Mouse (Mus musculus): ENCODE data around the gene Notch1. TPM values are rescaled to one million over a fixed set of nuclear protein-coding genes. Genes with fewer than 3 reads are reported as not detected.

Notch1 gene
- polyA plus RNA-seq, 1 experiment from 2014 or later: 13.3 TPM

- ATAC-seq: no peak
Measured at GRCm38 (mm10) chr2:26488535-26489135, 27.8 kb downstream of the Notch1 start.

GRCm38 (mm10) chr2:26487322-26488021 lies 29.0 kb downstream of the Notch1 start:
- Histone ChIP-seq H3K27me3 (replicated peaks; ENCODE audit: control insufficient read depth, insufficient read depth, low read length) (no peaks in the 10 kb centered on the region), H3K4me3 (ENCODE audit: low read length) (no peak overlapping the region), H3K9me3 (ENCODE audit: control insufficient read depth, low read length) (no peaks in the 10 kb centered on the region), H3K9ac (ENCODE audit: low read depth, low read length) (peak overlapping the region; percentile 4), H3K4me1 (ENCODE audit: control insufficient read depth, insufficient read depth, low read depth, low read length) (peaks cover 91% of the 10 kb centered on the region), H3K27ac (ENCODE audit: low read depth, low read length) (peak overlapping the region; percentile 88), H3K36me3 (ENCODE audit: control insufficient read depth, insufficient read depth, low read length) (no peaks in the 10 kb centered on the region), H3K4me2 (ENCODE audit: low read length) (peak overlapping the region; percentile 23; the same call in 1 of the 2 replicates)
- 9% methylated on average over 16 of the region's 18 CpGs for whole genome bisulfite sequencing
- peak; percentile 76 for ATAC-seq

More at GRCm38 (mm10) chr2:26488535-26489135, 27.8 kb downstream of the Notch1 start:
- Histone ChIP-seq H3K36me3 (ENCODE audit: control insufficient read depth, insufficient read depth, low read length) (no peaks in the 10 kb centered on the region), H3K4me1 (ENCODE audit: control insufficient read depth, insufficient read depth, low read depth, low read length) (peaks cover 94% of the 10 kb centered on the region), H3K27me3 (replicated peaks; ENCODE audit: control insufficient read depth, insufficient read depth, low read length) (no peaks in the 10 kb centered on the region), H3K27ac (ENCODE audit: low read depth, low read length) (peak overlapping the region; percentile 88), H3K4me3 (ENCODE audit: low read length) (no peak overlapping the region), H3K9ac (ENCODE audit: low read depth, low read length) (no peak overlapping the region), H3K9me3 (ENCODE audit: control insufficient read depth, low read length) (no peaks in the 10 kb centered on the region), H3K4me2 (ENCODE audit: low read length) (peak overlapping the region; percentile 18; the same call in 1 of the 2 replicates)
- 40% methylated on average over 9 of the region's 9 CpGs for WGBS

GRCm38 (mm10) chr2:26486835-26487321 lies 29.6 kb downstream of the Notch1 start:
- no peak for ATAC-seq
- Histone ChIP-seq H3K27ac (ENCODE audit: low read depth, low read length) (peak overlapping the region; percentile 88), H3K9me3 (ENCODE audit: control insufficient read depth, low read length) (no peaks in the 10 kb centered on the region), H3K36me3 (ENCODE audit: control insufficient read depth, insufficient read depth, low read length) (no peaks in the 10 kb centered on the region), H3K27me3 (replicated peaks; ENCODE audit: control insufficient read depth, insufficient read depth, low read length) (no peaks in the 10 kb centered on the region), H3K9ac (ENCODE audit: low read depth, low read length) (no peak overlapping the region), H3K4me3 (ENCODE audit: low read length) (no peak overlapping the region), H3K4me2 (ENCODE audit: low read length) (peak overlapping the region; percentile 32), H3K4me1 (ENCODE audit: control insufficient read depth, insufficient read depth, low read depth, low read length) (peaks cover 88% of the 10 kb centered on the region)
- WGBS: 4% methylated on average over 3 of the region's 3 CpGs

- 16% methylated on average over 5 of the region's 5 CpGs for WGBS
- Histone ChIP-seq H3K36me3 (ENCODE audit: control insufficient read depth, insufficient read depth, low read length) (no peaks in the 10 kb centered on the region), H3K9ac (ENCODE audit: low read depth, low read length) (peak overlapping the region; percentile 48; the same call in 1 of the 2 replicates), H3K4me1 (ENCODE audit: control insufficient read depth, insufficient read depth, low read depth, low read length) (peaks cover 83% of the 10 kb centered on the region), H3K9me3 (ENCODE audit: control insufficient read depth, low read length) (no peaks in the 10 kb centered on the region), H3K27me3 (replicated peaks; ENCODE audit: control insufficient read depth, insufficient read depth, low read length) (no peaks in the 10 kb centered on the region), H3K27ac (ENCODE audit: low read depth, low read length) (peak overlapping the region; percentile 88), H3K4me3 (ENCODE audit: low read length) (no peak overlapping the region), H3K4me2 (ENCODE audit: low read length) (peak overlapping the region; percentile 32)
- no peak for ATAC-seq
Measured at GRCm38 (mm10) chr2:26486264-26486810, 30.1 kb downstream of the Notch1 start.

GRCm38 (mm10) chr2:26485710-26486109 lies 30.8 kb downstream of the Notch1 start:
- Histone ChIP-seq H3K4me2 (ENCODE audit: low read length) (peak overlapping the region; percentile 32), H3K9me3 (ENCODE audit: control insufficient read depth, low read length) (no peaks in the 10 kb centered on the region), H3K4me1 (ENCODE audit: control insufficient read depth, insufficient read depth, low read depth, low read length) (peaks cover 77% of the 10 kb centered on the region), H3K36me3 (ENCODE audit: control insufficient read depth, insufficient read depth, low read length) (no peaks in the 10 kb centered on the region), H3K4me3 (ENCODE audit: low read length) (no peak overlapping the region), H3K9ac (ENCODE audit: low read depth, low read length) (peak overlapping the region; percentile 48; the same call in 1 of the 2 replicates), H3K27ac (ENCODE audit: low read depth, low read length) (peak overlapping the region; percentile 88), H3K27me3 (replicated peaks; ENCODE audit: control insufficient read depth, insufficient read depth, low read length) (no peaks in the 10 kb centered on the region)
- peak; percentile 79 for ATAC-seq
- 16% methylated on average over 7 of the region's 7 CpGs for WGBS

GRCm38 (mm10) chr2:26485278-26485677 lies 31.2 kb downstream of the Notch1 start:
- peak overlapping the region; percentile 36; the same call in 1 of the 2 replicates for H3K9ac ChIP-seq (ENCODE audit: low read depth, low read length)

GRCm38 (mm10) chr2:26484169-26484568 lies 32.3 kb downstream of the Notch1 start:
- Histone ChIP-seq H3K36me3 (ENCODE audit: control insufficient read depth, insufficient read depth, low read length) (no peaks in the 10 kb centered on the region), H3K4me2 (ENCODE audit: low read length) (no peak overlapping the region), H3K4me1 (ENCODE audit: control insufficient read depth, insufficient read depth, low read depth, low read length) (peaks cover 67% of the 10 kb centered on the region), H3K9ac (ENCODE audit: low read depth, low read length) (no peak overlapping the region), H3K9me3 (ENCODE audit: control insufficient read depth, low read length) (no peaks in the 10 kb centered on the region), H3K4me3 (ENCODE audit: low read length) (no peak overlapping the region), H3K27ac (ENCODE audit: low read depth, low read length) (no peak overlapping the region), H3K27me3 (replicated peaks; ENCODE audit: control insufficient read depth, insufficient read depth, low read length) (no peaks in the 10 kb centered on the region)
- no peak for ATAC-seq
- 63% methylated on average over 10 of the region's 10 CpGs for WGBS

More at GRCm38 (mm10) chr2:26485278-26485677, 31.2 kb downstream of the Notch1 start:
- peak overlapping the region; percentile 88 for H3K27ac ChIP-seq (ENCODE audit: low read depth, low read length)
- no peaks in the 10 kb centered on the region for H3K9me3 ChIP-seq (ENCODE audit: control insufficient read depth, low read length)
- 25% methylated on average over 9 of the region's 9 CpGs for WGBS
- ATAC-seq: peak; percentile 3; the same call in 1 of the 2 replicates
- H3K4me3 ChIP-seq (ENCODE audit: low read length): no peak overlapping the region
- H3K4me1 ChIP-seq (ENCODE audit: control insufficient read depth, insufficient read depth, low read depth, low read length): peaks cover 73% of the 10 kb centered on the region
- H3K27me3 ChIP-seq (replicated peaks; ENCODE audit: control insufficient read depth, insufficient read depth, low read length): no peaks in the 10 kb centered on the region
- H3K4me2 ChIP-seq (ENCODE audit: low read length): peak overlapping the region; percentile 32
- H3K36me3 ChIP-seq (ENCODE audit: control insufficient read depth, insufficient read depth, low read length): no peaks in the 10 kb centered on the region

- Histone ChIP-seq H3K4me3 (ENCODE audit: low read length) (no peak overlapping the region), H3K4me1 (ENCODE audit: control insufficient read depth, insufficient read depth, low read depth, low read length) (peaks cover 65% of the 10 kb centered on the region), H3K27ac (ENCODE audit: low read depth, low read length) (peak overlapping the region; percentile 50; the same call in 1 of the 2 replicates), H3K27me3 (replicated peaks; ENCODE audit: control insufficient read depth, insufficient read depth, low read length) (no peaks in the 10 kb centered on the region), H3K36me3 (ENCODE audit: control insufficient read depth, insufficient read depth, low read length) (no peaks in the 10 kb centered on the region), H3K9me3 (ENCODE audit: control insufficient read depth, low read length) (no peaks in the 10 kb centered on the region), H3K4me2 (ENCODE audit: low read length) (no peak overlapping the region), H3K9ac (ENCODE audit: low read depth, low read length) (peak overlapping the region; percentile 28; the same call in 1 of the 2 replicates)
- no peak for ATAC-seq
- 50% methylated on average over 13 of the region's 13 CpGs for WGBS
Measured at GRCm38 (mm10) chr2:26483230-26483869, 33.1 kb downstream of the Notch1 start.

Data from hindbrain, embryonic 16.5 days (tissue).